Mouse (Mus musculus) CH12.LX (cell line): ENCODE measurements at regions not wholly inside any gene's neighbourhood (a gene's known extent, or its start where the extent isn't known, plus 50 kb on each side); places are given as distances from the start of the nearest gene placed in this dataset.

ENCODE experiments used
- CTCF ChIP-seq, 2 experiments: IDR thresholded peaks in 1 of 2; conservative IDR thresholded peaks in 1 of 2; 2 replicates each; pipeline ENCODE4 v1.5.1; 2011 to 2012; ENCODE audit warnings: low read depth in 2 of 2, low read length in 2 of 2, improper control_type of control experiment in 1 of 2, inconsistent platforms in 1 of 2, mild to moderate bottlenecking in 1 of 2, moderate library complexity in 1 of 2
- EP300 ChIP-seq: IDR thresholded peaks from 2 replicates; pipeline ENCODE4 v1.6.1; 2011; ENCODE audit warnings: low read length, improper control_type of control experiment

DNA sequence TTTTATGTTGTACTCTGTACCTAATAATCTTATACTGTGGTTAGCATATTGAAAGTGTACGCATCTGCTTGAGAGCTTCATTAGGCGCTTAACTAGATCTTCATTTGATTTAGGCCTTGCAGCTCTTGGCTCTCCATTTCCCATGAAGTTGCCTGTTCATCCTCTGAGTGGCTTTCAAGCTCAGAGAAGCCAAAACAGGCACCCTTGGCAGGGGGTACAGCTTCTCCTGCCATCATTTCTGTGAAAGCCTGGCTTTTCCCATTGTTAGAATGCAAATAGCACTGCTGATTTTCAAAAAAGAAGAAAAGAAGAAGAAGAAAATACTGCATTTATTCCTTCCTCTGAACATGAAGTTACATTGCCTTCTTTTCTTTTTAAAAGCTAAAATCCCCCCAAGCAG lies 1283.3 kb downstream of the Mat2b start:
- no peak for TF ChIP-seq EP300
- no peak for TF ChIP-seq CTCF (conservative IDR thresholded peaks at IDR 0.05 in 1 of 2, IDR thresholded peaks at IDR 0.05 in 1 of 2; ENCODE audit: low read depth in 2 of 2, low read length in 2 of 2)
